Mouse (Mus musculus): ENCODE measurements around the gene Strn4. TPM values are rescaled to one million over a fixed set of nuclear protein-coding genes. Genes with fewer than 3 reads are reported as not detected.
A peak's percentile ranks its signal among the peaks of the same experiment; 100 is the strongest.

Strn4 gene
- polyA plus RNA-seq, 1 experiment, result 11.3 TPM

GRCm38 (mm10) chr7:16783224-16783688, 32.4 kb upstream of the Strn4 start:
- no peaks in the 10 kb centered on the region for H3K27me3 ChIP-seq (ENCODE audit: control insufficient read depth)
- H3K36me3 ChIP-seq (ENCODE audit: control insufficient read depth), result peaks cover 66% of the 10 kb centered on the region
- no peaks in the 10 kb centered on the region for H3K9me3 ChIP-seq (ENCODE audit: control insufficient read depth, low read length)
- H3K4me1 ChIP-seq (ENCODE audit: control insufficient read depth), result peaks cover 54% of the 10 kb centered on the region
- TF ChIP-seq TAL1 (IDR thresholded peaks at IDR 0.05; ENCODE audit: low read length) (peak; percentile 93), GATA1 (IDR thresholded peaks at IDR 0.05; ENCODE audit: low read length) (peak; percentile 81)
- H3K4me3 ChIP-seq (replicated peaks), result peak overlapping the region; percentile 90

- no peaks in the 10 kb centered on the region for H3K9me3 ChIP-seq (ENCODE audit: control insufficient read depth, low read length)
- peaks cover 55% of the 10 kb centered on the region for H3K4me1 ChIP-seq (ENCODE audit: control insufficient read depth)
- H3K4me3 ChIP-seq (replicated peaks), result peak overlapping the region; percentile 90
- TF ChIP-seq TAL1 (IDR thresholded peaks at IDR 0.05; ENCODE audit: low read length), result no peak
- no peak for TF ChIP-seq GATA1 (IDR thresholded peaks at IDR 0.05; ENCODE audit: low read length)
- H3K27me3 ChIP-seq (ENCODE audit: control insufficient read depth), result no peaks in the 10 kb centered on the region
- H3K36me3 ChIP-seq (ENCODE audit: control insufficient read depth), result peaks cover 72% of the 10 kb centered on the region
Measured at GRCm38 (mm10) chr7:16783758-16784415, 31.8 kb upstream of the Strn4 start.

- H3K36me3 ChIP-seq (ENCODE audit: control insufficient read depth), result peaks cover 79% of the 10 kb centered on the region
- H3K4me3 ChIP-seq (replicated peaks), result peak overlapping the region; percentile 90
- H3K27me3 ChIP-seq (ENCODE audit: control insufficient read depth), result no peaks in the 10 kb centered on the region
- no peaks in the 10 kb centered on the region for H3K9me3 ChIP-seq (ENCODE audit: control insufficient read depth, low read length)
- peaks cover 60% of the 10 kb centered on the region for H3K4me1 ChIP-seq (ENCODE audit: control insufficient read depth)
- TF ChIP-seq GATA1 (IDR thresholded peaks at IDR 0.05; ENCODE audit: low read length), result no peak
- no peak for TF ChIP-seq TAL1 (IDR thresholded peaks at IDR 0.05; ENCODE audit: low read length)
Measured at GRCm38 (mm10) chr7:16784498-16784976, 31.2 kb upstream of the Strn4 start.

GRCm38 (mm10) chr7:16785541-16786083, 30.1 kb upstream of the Strn4 start:
- TF ChIP-seq TAL1 (IDR thresholded peaks at IDR 0.05; ENCODE audit: low read length) (no peak), GATA1 (IDR thresholded peaks at IDR 0.05; ENCODE audit: low read length) (no peak)
- H3K36me3 ChIP-seq (ENCODE audit: control insufficient read depth), result peaks cover 90% of the 10 kb centered on the region
- no peaks in the 10 kb centered on the region for H3K27me3 ChIP-seq (ENCODE audit: control insufficient read depth)
- H3K4me3 ChIP-seq (replicated peaks), result peak overlapping the region; percentile 90
- H3K9me3 ChIP-seq (ENCODE audit: control insufficient read depth, low read length), result no peaks in the 10 kb centered on the region
- H3K4me1 ChIP-seq (ENCODE audit: control insufficient read depth), result peaks cover 59% of the 10 kb centered on the region

GRCm38 (mm10) chr7:16792316-16792715, 23.4 kb upstream of the Strn4 start:
- TF ChIP-seq GATA1 (IDR thresholded peaks at IDR 0.05; ENCODE audit: low read length) (no peak), TAL1 (IDR thresholded peaks at IDR 0.05; ENCODE audit: low read length) (no peak)
- H3K4me3 ChIP-seq (replicated peaks), result no peak overlapping the region
- H3K9me3 ChIP-seq (ENCODE audit: control insufficient read depth, low read length), result no peaks in the 10 kb centered on the region
- H3K4me1 ChIP-seq (ENCODE audit: control insufficient read depth), result peaks cover 38% of the 10 kb centered on the region
- no peaks in the 10 kb centered on the region; the same call in 1 of the 2 replicates for H3K27me3 ChIP-seq (ENCODE audit: control insufficient read depth)
- peaks cover 100% of the 10 kb centered on the region for H3K36me3 ChIP-seq (ENCODE audit: control insufficient read depth)

- TF ChIP-seq GATA1 (IDR thresholded peaks at IDR 0.05; ENCODE audit: low read length), result no peak
- H3K4me3 ChIP-seq (replicated peaks), result peak overlapping the region; percentile 8
- peaks cover 100% of the 10 kb centered on the region for H3K36me3 ChIP-seq (ENCODE audit: control insufficient read depth)
- H3K4me1 ChIP-seq (ENCODE audit: control insufficient read depth), result peaks cover 31% of the 10 kb centered on the region
- no peaks in the 10 kb centered on the region for H3K9me3 ChIP-seq (ENCODE audit: control insufficient read depth, low read length)
- no peaks in the 10 kb centered on the region; the same call in 1 of the 2 replicates for H3K27me3 ChIP-seq (ENCODE audit: control insufficient read depth)
Measured at GRCm38 (mm10) chr7:16793010-16793725, 22.5 kb upstream of the Strn4 start.

- Histone ChIP-seq H3K27me3 (ENCODE audit: control insufficient read depth) (no peaks in the 10 kb centered on the region; the same call in 1 of the 2 replicates), H3K9me3 (ENCODE audit: control insufficient read depth, low read length) (no peaks in the 10 kb centered on the region), H3K4me1 (ENCODE audit: control insufficient read depth) (peaks cover 21% of the 10 kb centered on the region), H3K36me3 (ENCODE audit: control insufficient read depth) (peaks cover 99% of the 10 kb centered on the region), H3K4me3 (replicated peaks) (no peak overlapping the region)
- TF ChIP-seq GATA1 (IDR thresholded peaks at IDR 0.05; ENCODE audit: low read length) (no peak), TAL1 (IDR thresholded peaks at IDR 0.05; ENCODE audit: low read length) (no peak)
Measured at GRCm38 (mm10) chr7:16794886-16795285, 20.8 kb upstream of the Strn4 start.

GRCm38 (mm10) chr7:16804409-16805028, 11.2 kb upstream of the Strn4 start:
- TF ChIP-seq GATA1 (IDR thresholded peaks at IDR 0.05; ENCODE audit: low read length) (no peak), TAL1 (IDR thresholded peaks at IDR 0.05; ENCODE audit: low read length) (no peak)
- H3K4me3 ChIP-seq (replicated peaks), result no peak overlapping the region
- no peaks in the 10 kb centered on the region for H3K27me3 ChIP-seq (ENCODE audit: control insufficient read depth)
- no peaks in the 10 kb centered on the region for H3K9me3 ChIP-seq (ENCODE audit: control insufficient read depth, low read length)
- H3K36me3 ChIP-seq (ENCODE audit: control insufficient read depth), result peaks cover 22% of the 10 kb centered on the region
- H3K4me1 ChIP-seq (ENCODE audit: control insufficient read depth), result peaks cover 9% of the 10 kb centered on the region

Data from erythroblast, embryonic 14.5 days (primary cell).